Mouse (Mus musculus) small intestine, adult 2 months (tissue): ENCODE results near the gene Ssh1. TPM values are rescaled to one million over a fixed set of nuclear protein-coding genes. Genes with fewer than 3 reads are reported as not detected.
A peak's percentile ranks its signal among the peaks of the same experiment; 100 is the strongest.

Source experiments
- H3K27ac ChIP-seq: fragments of 200-500 bp; 2 replicates; pipeline ENCODE4 v1.5.1; 2012; ENCODE audit warnings: low read depth, low read length, control low read depth, inconsistent platforms; ENCODE audit not compliant: insufficient read depth
- H3K27me3 ChIP-seq: fragments of 200-500 bp; 2 replicates; pipeline ENCODE4 v1.6.1; 2012; ENCODE audit warnings: mild to moderate bottlenecking, moderate library complexity, low read length, inconsistent platforms; ENCODE audit not compliant: control insufficient read depth, insufficient read depth
- H3K36me3 ChIP-seq: fragments of 200-500 bp; 2 replicates; pipeline ENCODE4 v1.6.1; 2012; ENCODE audit warnings: mild to moderate bottlenecking, low read length, control low read depth, inconsistent platforms; ENCODE audit not compliant: control insufficient read depth, insufficient read depth
- H3K4me1 ChIP-seq: fragments of 200-500 bp; 2 replicates; pipeline ENCODE4 v1.6.1; 2012; ENCODE audit warnings: low read length, inconsistent platforms, mixed read lengths; ENCODE audit not compliant: control insufficient read depth, insufficient read depth, insufficient read length
- H3K4me3 ChIP-seq: fragments of 200-500 bp; 2 replicates; pipeline ENCODE4 v1.5.1; 2012; ENCODE audit warnings: low read depth, mild to moderate bottlenecking, control low read depth, inconsistent platforms, low read length, moderate library complexity
- CTCF ChIP-seq: fragments of 200-500 bp; IDR thresholded peaks from 2 replicates; pipeline ENCODE4 v1.5.1; 2012; ENCODE audit warnings: low read depth, mild to moderate bottlenecking, control low read depth, inconsistent platforms, low read length, moderate library complexity, mixed read lengths; ENCODE audit not compliant: insufficient replicate concordance, insufficient read length; ENCODE audit errors: extremely low read depth
- POLR2A ChIP-seq: fragments of 200-500 bp; IDR thresholded peaks from 2 replicates; pipeline ENCODE4 v1.6.1; 2012; ENCODE audit warnings: low read depth, mild to moderate bottlenecking, control low read depth, inconsistent platforms, low read length, moderate library complexity
- WGBS: fragments of 180-500 bp; shearing (Covaris S2); methylation state at CpG from one replicate; pipeline ENCODE4 v1.1.7; 2018; 5-methylcytosine and 5-hydroxymethylcytosine counted together
- polyA plus RNA-seq: library from polyadenylated mRNA; depleted of rRNA; stranded (reverse); fragments of >200 nt; gene quantifications from 2 replicates; pipeline ENCODE4 v1.2.3, GENCODE M21; 2012

The Ssh1 gene
- polyA plus RNA-seq, 1 experiment: 11.3 TPM

- Histone ChIP-seq H3K4me3 (no peak overlapping the region), H3K27ac (no peak overlapping the region), H3K4me1 (peaks cover 15% of the 10 kb centered on the region), H3K27me3 (no peaks in the 10 kb centered on the region), H3K36me3 (no peaks in the 10 kb centered on the region)
- TF ChIP-seq CTCF (peak; percentile 46; the same call in 1 of the 2 replicates), POLR2A (no peak)
- WGBS: 73% methylated on average over 4 of the region's 4 CpGs
Measured at GRCm38 (mm10) chr5:113933480-113933879, 60.2 kb downstream of the Ssh1 start.

- H3K27me3 ChIP-seq: no peaks in the 10 kb centered on the region
- H3K36me3 ChIP-seq: no peaks in the 10 kb centered on the region
- TF ChIP-seq POLR2A (no peak), CTCF (no peak)
- H3K4me3 ChIP-seq: no peak overlapping the region
- no peak overlapping the region for H3K27ac ChIP-seq
- WGBS: 82% methylated on average over 3 of the region's 3 CpGs
- H3K4me1 ChIP-seq: peaks cover 15% of the 10 kb centered on the region
Measured at GRCm38 (mm10) chr5:113932310-113932709, 61.4 kb downstream of the Ssh1 start.

GRCm38 (mm10) chr5:113930648-113931609 is 62.8 kb downstream of the Ssh1 start:
- peak overlapping the region; percentile 22 for H3K4me3 ChIP-seq
- H3K27me3 ChIP-seq: no peaks in the 10 kb centered on the region
- peaks cover 15% of the 10 kb centered on the region for H3K4me1 ChIP-seq
- H3K27ac ChIP-seq: peak overlapping the region; percentile 79
- 28% methylated on average over 18 of the region's 18 CpGs for WGBS
- no peaks in the 10 kb centered on the region for H3K36me3 ChIP-seq
- no peak for TF ChIP-seq POLR2A
- no peak for TF ChIP-seq CTCF

GRCm38 (mm10) chr5:113929950-113930647 is 63.6 kb downstream of the Ssh1 start:
- TF ChIP-seq POLR2A: no peak
- no peak for TF ChIP-seq CTCF
- 33% methylated on average over 10 of the region's 10 CpGs for WGBS
- Histone ChIP-seq H3K4me1 (peaks cover 15% of the 10 kb centered on the region), H3K27me3 (no peaks in the 10 kb centered on the region), H3K4me3 (no peak overlapping the region), H3K27ac (peak overlapping the region; percentile 39; the same call in 1 of the 2 replicates), H3K36me3 (no peaks in the 10 kb centered on the region)

- Histone ChIP-seq H3K36me3 (no peaks in the 10 kb centered on the region), H3K4me3 (no peak overlapping the region), H3K27ac (no peak overlapping the region), H3K4me1 (peaks cover 15% of the 10 kb centered on the region), H3K27me3 (no peaks in the 10 kb centered on the region)
- TF ChIP-seq CTCF: no peak
- TF ChIP-seq POLR2A: no peak
- WGBS: 57% methylated on average over 10 of the region's 10 CpGs
Measured at GRCm38 (mm10) chr5:113929526-113929925, 64.2 kb downstream of the Ssh1 start.

- Histone ChIP-seq H3K4me1 (peaks cover 1% of the 10 kb centered on the region; the same call in 1 of the 2 replicates), H3K27me3 (no peaks in the 10 kb centered on the region), H3K27ac (no peak overlapping the region), H3K36me3 (no peaks in the 10 kb centered on the region), H3K4me3 (no peak overlapping the region)
- TF ChIP-seq POLR2A (no peak), CTCF (no peak)
- WGBS: 64% methylated on average over 4 of the region's 4 CpGs
Measured at GRCm38 (mm10) chr5:113924608-113925007, 69.1 kb downstream of the Ssh1 start.
